Mouse (Mus musculus) C2C12 (cell line): ENCODE results near the gene Myo5c. TPM values are rescaled to one million over a fixed set of nuclear protein-coding genes. Genes with fewer than 3 reads are reported as not detected.

Experiments used
- H3K27me3 ChIP-seq: one replicate; pipeline ENCODE4 v1.6.1; 2011; ENCODE audit not compliant: control insufficient read depth, insufficient read depth, insufficient read length
- H3K36me3 ChIP-seq: one replicate; pipeline ENCODE4 v1.6.1; 2011; ENCODE audit not compliant: control insufficient read depth, insufficient read depth
- H3K4me3 ChIP-seq: one replicate; pipeline ENCODE4 v1.5.1; 2011; ENCODE audit warnings: mild to moderate bottlenecking, control low read depth; ENCODE audit not compliant: poor library complexity, insufficient read depth, severe bottlenecking
- H3K79me2 ChIP-seq: one replicate; pipeline ENCODE4 v1.6.1; 2011; ENCODE audit not compliant: control insufficient read depth, insufficient read depth
- H3K79me3 ChIP-seq: one replicate; pipeline ENCODE4 v1.6.1; 2011; ENCODE audit warnings: low read depth, control low read depth
- H3ac ChIP-seq: one replicate; pipeline ENCODE3; 2011; ENCODE audit warnings: low read depth; ENCODE audit not compliant: control insufficient read depth, insufficient read length
- CEBPB ChIP-seq: IDR thresholded peaks from one replicate; pipeline ENCODE4 v1.6.1; 2011; ENCODE audit warnings: low read depth, mild to moderate bottlenecking, control low read depth, moderate library complexity
- CTCF ChIP-seq: IDR thresholded peaks from one replicate; pipeline ENCODE4 v1.5.1; 2011; ENCODE audit not compliant: control insufficient read depth, insufficient read depth, insufficient read length
- FOSL1 ChIP-seq: IDR thresholded peaks from one replicate; pipeline ENCODE4 v1.8.0; 2011; ENCODE audit warnings: mild to moderate bottlenecking, low read length; ENCODE audit not compliant: poor library complexity, insufficient read depth, severe bottlenecking
- MAX ChIP-seq: IDR thresholded peaks from one replicate; pipeline ENCODE4 v1.6.1; 2011; ENCODE audit warnings: mild to moderate bottlenecking, control low read depth
- MYOD1 ChIP-seq: IDR thresholded peaks from one replicate; pipeline ENCODE4 v1.6.1; 2011; ENCODE audit warnings: low read depth; ENCODE audit not compliant: control insufficient read depth, insufficient read length
- MYOG ChIP-seq: IDR thresholded peaks from one replicate; pipeline ENCODE4 v1.6.1; 2011; ENCODE audit not compliant: control insufficient read depth, insufficient read length; ENCODE audit errors: extremely low read depth
- USF1 ChIP-seq: IDR thresholded peaks from one replicate; pipeline ENCODE4 v1.6.1; 2011; ENCODE audit warnings: low read depth, mild to moderate bottlenecking, control low read depth, moderate library complexity
- polyA plus RNA-seq: library from polyadenylated mRNA; unstranded; fragments of >200 nt; fragmentation: generic; extraction: Trizol; gene quantifications from one replicate; pipeline ENCODE4 v1.2.1, GENCODE M21; 2012; ENCODE audit warnings: missing spikeins

The Myo5c gene
- polyA plus RNA-seq, 1 experiment = 0.01 TPM

DNA sequence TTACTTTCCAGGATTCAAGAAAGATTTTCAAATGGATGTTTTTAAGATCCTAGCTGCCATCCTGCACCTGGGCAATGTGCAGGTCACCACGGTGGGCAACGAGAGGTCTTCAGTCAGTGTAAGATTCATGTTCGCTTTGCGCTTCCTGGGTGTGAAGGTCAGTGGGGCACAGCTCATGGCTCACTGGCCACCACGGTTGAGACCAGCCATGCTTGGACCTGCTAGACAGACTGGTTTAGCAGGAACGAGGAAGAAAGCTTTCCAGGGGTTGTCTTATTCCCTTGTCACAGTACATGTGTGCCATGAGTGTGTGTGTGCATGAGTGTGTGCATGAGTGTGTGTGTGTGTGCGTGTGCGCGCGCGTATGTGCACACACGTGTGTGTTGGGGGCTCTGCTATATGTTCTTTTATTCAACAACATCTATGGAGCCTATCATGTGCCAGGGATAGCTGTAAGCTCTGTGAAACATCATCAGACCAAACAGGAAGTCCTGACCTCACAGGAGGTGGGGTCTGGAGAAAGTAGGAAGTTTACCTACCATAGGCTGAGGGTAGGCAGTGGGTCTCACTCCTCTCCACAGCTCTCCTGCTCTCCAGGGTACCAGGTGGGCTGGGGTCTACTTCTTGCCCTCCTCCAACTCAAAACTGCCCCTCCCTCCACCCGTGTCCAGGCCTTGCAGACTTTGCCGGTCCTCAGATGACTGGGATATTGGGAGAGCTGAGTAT lies 24.2 kb downstream of the Myo5c start:
- H3K79me2 ChIP-seq = no peaks in the 10 kb centered on the region
- H3K36me3 ChIP-seq = no peaks in the 10 kb centered on the region
- TF ChIP-seq FOSL1 (no peak), CTCF (no peak), MAX (no peak), MYOG (no peak), CEBPB (no peak), USF1 (no peak), MYOD1 (no peak)
- no peaks in the 10 kb centered on the region for H3K79me3 ChIP-seq
- no peaks in the 10 kb centered on the region for H3K27me3 ChIP-seq
- H3ac ChIP-seq = no peak overlapping the region
- H3K4me3 ChIP-seq = no peak overlapping the region

DNA sequence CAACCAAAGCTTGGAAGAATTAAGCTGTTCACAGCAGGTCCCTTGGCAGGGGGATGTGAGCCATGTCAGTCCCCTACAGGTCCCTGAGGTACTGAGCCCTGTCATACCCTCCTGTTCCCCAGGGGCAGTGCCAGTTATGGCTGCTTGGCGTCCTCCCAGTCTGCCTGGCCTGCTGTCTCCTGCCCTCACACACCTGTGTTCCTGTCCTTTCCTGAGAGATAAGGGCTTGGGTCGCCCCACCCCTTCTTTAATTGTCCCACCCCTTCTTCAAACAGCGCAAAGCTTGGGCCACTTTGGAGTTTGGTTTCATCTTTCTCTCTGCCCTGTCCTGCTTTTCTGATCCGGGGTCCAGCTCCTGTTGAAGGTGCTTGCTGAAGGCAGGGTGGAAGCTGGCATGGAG lies 27.0 kb downstream of the Myo5c start:
- no peak for TF ChIP-seq MAX
- no peak for TF ChIP-seq FOSL1
- no peak for TF ChIP-seq MYOD1
- TF ChIP-seq MYOG = no peak
- no peak for TF ChIP-seq CTCF
- TF ChIP-seq USF1 = no peak
- no peak for TF ChIP-seq CEBPB
- no peaks in the 10 kb centered on the region for H3K27me3 ChIP-seq
- no peaks in the 10 kb centered on the region for H3K79me3 ChIP-seq
- no peak overlapping the region for H3K4me3 ChIP-seq
- H3ac ChIP-seq = no peak overlapping the region
- H3K79me2 ChIP-seq = no peaks in the 10 kb centered on the region
- H3K36me3 ChIP-seq = no peaks in the 10 kb centered on the region

DNA sequence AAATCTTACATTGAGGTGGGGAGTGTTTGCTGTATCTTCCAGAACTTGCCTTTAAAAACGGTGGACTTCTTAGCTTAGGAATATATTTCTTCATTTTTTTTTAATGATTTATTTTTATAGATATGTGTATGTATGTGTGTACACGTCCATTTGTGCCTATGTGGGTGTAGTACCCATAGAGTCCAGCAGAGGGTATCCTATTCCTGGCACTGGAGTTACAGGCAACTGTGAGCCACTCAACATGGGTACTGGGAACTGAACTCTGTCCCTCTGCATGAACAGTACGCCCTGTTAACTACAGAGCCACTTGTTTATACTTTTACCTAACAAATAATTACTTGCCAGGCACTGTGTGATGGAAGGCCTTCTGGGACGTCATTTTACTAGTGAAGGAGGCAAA lies 27.8 kb downstream of the Myo5c start:
- TF ChIP-seq FOSL1 (no peak), MAX (no peak), CEBPB (no peak), MYOG (no peak), MYOD1 (no peak), USF1 (no peak), CTCF (no peak)
- no peak overlapping the region for H3K4me3 ChIP-seq
- H3K79me2 ChIP-seq = no peaks in the 10 kb centered on the region
- H3ac ChIP-seq = no peak overlapping the region
- no peaks in the 10 kb centered on the region for H3K79me3 ChIP-seq
- H3K36me3 ChIP-seq = no peaks in the 10 kb centered on the region
- H3K27me3 ChIP-seq = no peaks in the 10 kb centered on the region

DNA sequence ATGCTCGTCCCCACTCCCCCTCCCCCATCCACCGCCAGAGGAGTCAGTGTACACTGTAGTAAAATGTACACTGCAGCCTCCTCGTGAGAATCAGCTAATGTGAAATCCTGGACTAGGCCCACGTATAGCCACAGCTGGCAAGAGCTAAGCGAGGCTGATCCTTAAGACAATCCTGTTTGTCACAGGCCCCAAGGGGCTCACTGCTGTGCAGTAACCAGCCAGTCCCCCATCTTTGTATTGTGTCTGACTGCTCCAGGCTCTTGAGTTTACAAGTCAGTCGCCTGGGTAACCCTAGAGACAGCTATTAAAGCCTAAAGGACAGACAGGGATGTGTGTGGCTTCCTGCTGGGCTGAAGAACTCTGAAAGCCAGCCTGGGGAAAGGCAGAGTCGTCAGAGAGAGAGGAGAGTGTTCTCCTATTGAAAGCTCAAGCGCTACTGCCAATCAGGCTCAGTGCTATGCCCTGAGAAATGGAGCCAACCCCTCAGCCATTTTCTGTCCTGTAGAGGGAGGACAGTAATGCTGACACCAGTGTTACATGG lies 29.6 kb downstream of the Myo5c start:
- no peaks in the 10 kb centered on the region for H3K79me3 ChIP-seq
- TF ChIP-seq MYOD1 (no peak), CTCF (no peak), MYOG (no peak), CEBPB (no peak), FOSL1 (no peak), MAX (no peak), USF1 (no peak)
- no peaks in the 10 kb centered on the region for H3K79me2 ChIP-seq
- no peaks in the 10 kb centered on the region for H3K36me3 ChIP-seq
- H3K4me3 ChIP-seq = no peak overlapping the region
- no peak overlapping the region for H3ac ChIP-seq
- H3K27me3 ChIP-seq = no peaks in the 10 kb centered on the region

DNA sequence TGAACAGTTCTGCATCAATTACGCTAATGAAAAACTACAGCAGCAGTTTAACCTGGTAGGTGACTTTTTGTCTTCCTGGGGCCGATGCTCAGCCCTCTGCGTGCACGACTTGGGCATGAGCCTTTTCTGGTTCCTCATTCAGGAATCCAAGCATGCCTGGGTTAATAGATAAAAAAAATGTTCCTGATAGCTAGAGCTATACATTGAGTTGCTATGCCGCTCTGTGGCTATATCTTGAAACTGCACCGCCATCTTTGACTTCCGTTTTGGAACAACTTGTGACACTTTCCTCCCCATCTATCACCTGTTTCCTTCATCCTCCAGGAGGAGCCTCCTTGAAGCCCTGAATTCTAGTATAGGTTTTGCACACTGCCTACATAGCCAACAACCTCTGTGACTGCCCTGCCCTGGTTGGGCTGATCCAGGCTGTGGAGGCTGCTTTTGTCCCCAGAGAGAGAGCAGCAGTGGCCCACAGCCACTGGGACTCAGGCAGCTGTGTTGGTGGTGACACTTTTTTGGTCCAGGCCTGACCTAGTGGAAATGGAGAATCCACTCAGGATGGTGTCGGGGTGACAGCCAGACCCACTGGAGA lies 30.5 kb downstream of the Myo5c start:
- no peaks in the 10 kb centered on the region for H3K79me3 ChIP-seq
- no peak for TF ChIP-seq USF1
- TF ChIP-seq CEBPB = no peak
- TF ChIP-seq MYOG = no peak
- TF ChIP-seq FOSL1 = no peak
- TF ChIP-seq MYOD1 = no peak
- TF ChIP-seq CTCF = no peak
- TF ChIP-seq MAX = no peak
- H3K27me3 ChIP-seq = no peaks in the 10 kb centered on the region
- H3K79me2 ChIP-seq = no peaks in the 10 kb centered on the region
- no peaks in the 10 kb centered on the region for H3K36me3 ChIP-seq
- H3ac ChIP-seq = no peak overlapping the region
- no peak overlapping the region for H3K4me3 ChIP-seq
